Mouse (Mus musculus): Measurements from ENCODE around the gene Stk25. TPM values are rescaled to one million over a fixed set of nuclear protein-coding genes. Genes with fewer than 3 reads are reported as not detected.

The Stk25 gene
- polyA plus RNA-seq, 1 experiment: 71.0 TPM

DNA sequence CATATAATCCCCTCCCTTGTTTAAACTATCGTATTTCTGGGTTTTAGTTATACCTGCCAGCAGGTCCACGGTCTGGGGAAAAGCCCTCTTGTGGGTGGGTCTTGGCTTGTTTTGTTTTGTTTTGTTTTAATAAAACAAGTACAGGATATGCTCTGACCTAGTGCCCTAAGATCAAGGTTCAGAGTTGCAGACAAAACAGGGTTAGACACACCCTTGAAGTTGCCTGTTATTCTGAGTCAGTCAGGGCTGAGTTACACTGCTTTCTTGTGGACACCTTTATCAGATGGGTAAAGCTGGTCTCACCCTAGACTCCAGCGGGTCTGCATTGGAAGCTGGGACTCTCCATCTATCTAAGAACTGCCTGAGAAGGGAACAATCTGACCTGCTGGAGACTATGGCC is 35.0 kb upstream of the Stk25 start:
- H3K4me1 ChIP-seq (ENCODE audit: control insufficient read depth, insufficient read depth, low read length): no peaks in the 10 kb centered on the region; the same call in 1 of the 2 replicates
- 74% methylated on average over 3 of the region's 3 CpGs for WGBS
- TF ChIP-seq POLR2A (IDR thresholded peaks at IDR 0.05; ENCODE audit: borderline replicate concordance, control insufficient read depth, low read depth, low read length): no peak
- no peak for TF ChIP-seq CTCF (IDR thresholded peaks at IDR 0.05; ENCODE audit: control insufficient read depth, insufficient read depth, low read length)
- no peak overlapping the region for H3K4me3 ChIP-seq (replicated peaks; ENCODE audit: control insufficient read depth, low read depth, low read length)
- H3K27ac ChIP-seq (ENCODE audit: control insufficient read depth, insufficient read depth, low read depth, low read length, poor library complexity): no peak overlapping the region

DNA sequence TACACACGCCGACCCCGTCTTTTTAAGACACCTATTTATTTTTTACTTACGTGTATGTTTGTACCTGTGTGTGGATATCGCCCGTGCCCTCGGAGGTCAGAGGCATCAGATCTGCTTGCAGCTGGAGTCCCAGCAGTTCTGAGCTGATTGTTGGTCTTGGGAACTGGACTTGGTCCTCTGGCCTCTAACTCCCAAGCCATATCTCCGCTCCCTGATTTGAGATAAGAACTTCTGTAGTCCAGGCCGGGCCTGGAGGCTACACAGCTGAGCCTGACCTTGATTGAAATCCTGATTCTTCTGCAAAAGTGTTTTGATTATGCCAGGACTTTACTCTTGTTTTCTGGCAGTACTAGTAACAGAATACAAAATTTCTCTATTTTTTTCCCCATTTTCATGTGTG is 34.3 kb upstream of the Stk25 start:
- TF ChIP-seq POLR2A (IDR thresholded peaks at IDR 0.05; ENCODE audit: borderline replicate concordance, control insufficient read depth, low read depth, low read length): no peak
- TF ChIP-seq CTCF (IDR thresholded peaks at IDR 0.05; ENCODE audit: control insufficient read depth, insufficient read depth, low read length): no peak
- Histone ChIP-seq H3K4me1 (ENCODE audit: control insufficient read depth, insufficient read depth, low read length) (no peaks in the 10 kb centered on the region; the same call in 1 of the 2 replicates), H3K4me3 (replicated peaks; ENCODE audit: control insufficient read depth, low read depth, low read length) (no peak overlapping the region), H3K27ac (ENCODE audit: control insufficient read depth, insufficient read depth, low read depth, low read length, poor library complexity) (no peak overlapping the region)
- 87% methylated on average over 9 of the region's 9 CpGs for WGBS

DNA sequence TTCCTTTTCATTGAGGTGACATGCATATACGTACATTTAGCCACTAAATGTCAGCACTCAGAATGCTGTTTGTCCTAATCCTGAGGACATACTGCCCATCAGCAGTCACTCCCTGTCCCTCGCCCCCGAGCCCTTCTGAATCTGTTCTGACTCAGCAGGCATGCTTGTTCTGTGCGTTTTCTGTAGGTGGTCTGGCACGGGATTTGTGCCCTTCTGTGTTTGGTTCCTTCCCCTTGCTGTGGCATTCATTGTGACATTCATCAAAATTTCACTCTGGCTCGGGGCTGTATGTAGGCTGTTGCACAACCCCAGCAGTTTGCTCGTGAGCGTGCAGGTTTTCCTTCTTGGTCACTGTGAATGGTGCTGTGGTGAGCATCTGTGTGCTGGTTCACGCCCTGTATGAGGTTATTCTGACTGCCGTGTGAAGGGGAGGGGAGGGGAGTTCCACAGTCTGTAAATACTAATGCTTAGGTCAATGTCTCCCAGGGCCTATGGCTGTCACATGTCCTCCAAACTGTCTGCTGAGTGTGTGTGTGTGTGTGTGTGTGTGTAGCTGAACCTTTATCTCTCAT is 33.4 kb upstream of the Stk25 start:
- no peak overlapping the region for H3K4me3 ChIP-seq (replicated peaks; ENCODE audit: control insufficient read depth, low read depth, low read length)
- no peaks in the 10 kb centered on the region; the same call in 1 of the 2 replicates for H3K4me1 ChIP-seq (ENCODE audit: control insufficient read depth, insufficient read depth, low read length)
- WGBS: 24% methylated on average over 10 of the region's 10 CpGs
- TF ChIP-seq CTCF (IDR thresholded peaks at IDR 0.05; ENCODE audit: control insufficient read depth, insufficient read depth, low read length): no peak
- no peak for TF ChIP-seq POLR2A (IDR thresholded peaks at IDR 0.05; ENCODE audit: borderline replicate concordance, control insufficient read depth, low read depth, low read length)
- no peak overlapping the region for H3K27ac ChIP-seq (ENCODE audit: control insufficient read depth, insufficient read depth, low read depth, low read length, poor library complexity)

DNA sequence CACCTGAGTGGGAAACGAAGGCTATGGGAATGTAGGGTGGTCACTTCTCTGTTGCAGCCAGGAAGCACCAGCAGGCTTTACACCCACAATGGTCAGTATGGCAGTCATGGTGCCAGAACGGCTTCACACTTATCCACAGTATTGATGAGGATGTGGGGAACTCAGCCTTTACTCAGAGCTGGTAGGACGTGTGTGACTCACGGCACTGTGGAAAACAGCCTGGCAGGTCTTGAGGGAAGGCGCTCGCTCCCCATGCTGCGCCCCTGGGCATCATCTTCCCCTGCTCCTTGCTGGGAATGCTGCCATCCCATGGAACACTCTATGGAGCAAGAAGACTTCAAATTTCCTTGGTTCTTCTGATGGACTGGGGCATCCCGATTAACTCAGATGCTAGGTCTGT is 32.6 kb upstream of the Stk25 start:
- no peak overlapping the region for H3K27ac ChIP-seq (ENCODE audit: control insufficient read depth, insufficient read depth, low read depth, low read length, poor library complexity)
- H3K4me1 ChIP-seq (ENCODE audit: control insufficient read depth, insufficient read depth, low read length): no peaks in the 10 kb centered on the region; the same call in none of the 2 replicates
- H3K4me3 ChIP-seq (replicated peaks; ENCODE audit: control insufficient read depth, low read depth, low read length): no peak overlapping the region
- 86% methylated on average over 8 of the region's 8 CpGs for WGBS
- no peak for TF ChIP-seq POLR2A (IDR thresholded peaks at IDR 0.05; ENCODE audit: borderline replicate concordance, control insufficient read depth, low read depth, low read length)
- no peak for TF ChIP-seq CTCF (IDR thresholded peaks at IDR 0.05; ENCODE audit: control insufficient read depth, insufficient read depth, low read length)

DNA sequence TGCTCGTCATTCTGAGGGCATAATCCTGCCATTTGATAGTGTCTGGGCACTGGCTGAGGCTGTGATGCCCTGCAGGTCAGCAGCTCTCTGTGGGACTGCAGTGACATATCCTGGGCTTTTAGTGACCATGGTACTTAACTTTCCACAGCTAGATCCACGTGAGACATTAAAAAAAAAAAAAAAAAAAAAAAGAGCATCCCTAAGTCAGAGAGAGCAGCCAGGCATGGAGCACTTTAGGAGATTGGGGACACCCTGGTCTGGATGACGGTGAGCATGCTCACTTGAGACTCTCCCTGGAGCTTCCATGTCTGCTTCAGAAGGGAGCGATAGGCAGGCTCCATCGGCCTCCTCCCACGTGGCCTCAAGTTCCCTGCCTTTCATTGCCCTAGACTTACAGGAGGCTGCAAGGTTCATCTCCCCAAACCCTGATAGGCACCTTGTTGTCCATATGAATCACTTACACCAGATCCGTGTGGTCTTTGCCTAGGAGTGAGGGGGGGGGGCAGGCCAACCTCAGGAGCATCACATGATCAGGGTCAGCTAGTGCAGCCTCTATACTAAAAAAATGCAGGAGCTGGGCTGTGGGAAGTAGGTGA is 31.5 kb upstream of the Stk25 start:
- no peaks in the 10 kb centered on the region; the same call in none of the 2 replicates for H3K4me1 ChIP-seq (ENCODE audit: control insufficient read depth, insufficient read depth, low read length)
- H3K27ac ChIP-seq (ENCODE audit: control insufficient read depth, insufficient read depth, low read depth, low read length, poor library complexity): no peak overlapping the region
- 75% methylated on average over 7 of the region's 7 CpGs for WGBS
- TF ChIP-seq POLR2A (IDR thresholded peaks at IDR 0.05; ENCODE audit: borderline replicate concordance, control insufficient read depth, low read depth, low read length) (no peak), CTCF (IDR thresholded peaks at IDR 0.05; ENCODE audit: control insufficient read depth, insufficient read depth, low read length) (no peak)
- H3K4me3 ChIP-seq (replicated peaks; ENCODE audit: control insufficient read depth, low read depth, low read length): no peak overlapping the region

DNA sequence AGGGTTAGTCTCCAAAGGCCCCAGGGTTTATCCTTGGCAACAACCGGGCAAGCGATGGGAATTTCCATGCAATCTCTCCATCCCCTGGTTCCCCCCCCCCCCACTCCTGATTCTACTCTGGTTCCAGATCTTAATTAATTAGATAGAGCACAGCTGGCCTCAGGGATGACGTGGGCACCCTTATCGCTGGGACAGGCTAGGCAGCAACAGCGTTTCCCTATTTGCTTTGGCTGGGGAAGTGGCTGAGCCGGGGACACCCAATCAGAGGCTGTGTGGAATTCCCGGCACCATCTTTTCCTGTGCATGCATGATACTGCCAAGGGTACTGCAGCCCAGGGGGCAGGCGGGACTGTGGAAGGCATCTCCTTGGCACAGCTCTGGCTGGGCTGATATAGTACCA is 29.7 kb upstream of the Stk25 start:
- no peak for TF ChIP-seq POLR2A (IDR thresholded peaks at IDR 0.05; ENCODE audit: borderline replicate concordance, control insufficient read depth, low read depth, low read length)
- Histone ChIP-seq H3K27ac (ENCODE audit: control insufficient read depth, insufficient read depth, low read depth, low read length, poor library complexity) (0 out of 2 replicates have a peak overlapping the region, but pooled peaks have one; percentile 11), H3K4me3 (replicated peaks; ENCODE audit: control insufficient read depth, low read depth, low read length) (no peak overlapping the region), H3K4me1 (ENCODE audit: control insufficient read depth, insufficient read depth, low read length) (no peaks in the 10 kb centered on the region; the same call in none of the 2 replicates)
- 74% methylated on average over 8 of the region's 8 CpGs for WGBS

DNA sequence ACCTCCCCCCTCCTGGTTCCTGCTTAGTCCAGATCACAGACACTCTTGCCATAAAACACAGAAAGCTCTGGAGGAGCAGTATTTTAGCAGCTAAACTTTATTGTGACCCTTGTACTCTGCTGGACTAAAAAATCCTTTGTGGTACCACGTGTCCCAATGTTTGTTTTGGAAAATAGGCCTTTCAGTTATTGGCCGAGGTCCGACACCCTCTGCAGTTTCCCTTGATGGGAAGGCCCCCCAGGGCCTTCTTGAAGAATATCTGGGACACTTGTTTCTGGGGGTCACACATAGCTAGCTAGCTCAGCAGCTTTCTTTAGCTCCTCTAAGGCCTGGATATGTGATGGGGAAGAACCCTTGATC is 28.5 kb upstream of the Stk25 start:
- 83% methylated on average over 3 of the region's 3 CpGs for WGBS
- H3K4me3 ChIP-seq (replicated peaks; ENCODE audit: control insufficient read depth, low read depth, low read length): no peak overlapping the region
- H3K27ac ChIP-seq (ENCODE audit: control insufficient read depth, insufficient read depth, low read depth, low read length, poor library complexity): no peak overlapping the region
- no peaks in the 10 kb centered on the region; the same call in none of the 2 replicates for H3K4me1 ChIP-seq (ENCODE audit: control insufficient read depth, insufficient read depth, low read length)
- TF ChIP-seq CTCF (IDR thresholded peaks at IDR 0.05; ENCODE audit: control insufficient read depth, insufficient read depth, low read length) (no peak), POLR2A (IDR thresholded peaks at IDR 0.05; ENCODE audit: borderline replicate concordance, control insufficient read depth, low read depth, low read length) (no peak)

DNA sequence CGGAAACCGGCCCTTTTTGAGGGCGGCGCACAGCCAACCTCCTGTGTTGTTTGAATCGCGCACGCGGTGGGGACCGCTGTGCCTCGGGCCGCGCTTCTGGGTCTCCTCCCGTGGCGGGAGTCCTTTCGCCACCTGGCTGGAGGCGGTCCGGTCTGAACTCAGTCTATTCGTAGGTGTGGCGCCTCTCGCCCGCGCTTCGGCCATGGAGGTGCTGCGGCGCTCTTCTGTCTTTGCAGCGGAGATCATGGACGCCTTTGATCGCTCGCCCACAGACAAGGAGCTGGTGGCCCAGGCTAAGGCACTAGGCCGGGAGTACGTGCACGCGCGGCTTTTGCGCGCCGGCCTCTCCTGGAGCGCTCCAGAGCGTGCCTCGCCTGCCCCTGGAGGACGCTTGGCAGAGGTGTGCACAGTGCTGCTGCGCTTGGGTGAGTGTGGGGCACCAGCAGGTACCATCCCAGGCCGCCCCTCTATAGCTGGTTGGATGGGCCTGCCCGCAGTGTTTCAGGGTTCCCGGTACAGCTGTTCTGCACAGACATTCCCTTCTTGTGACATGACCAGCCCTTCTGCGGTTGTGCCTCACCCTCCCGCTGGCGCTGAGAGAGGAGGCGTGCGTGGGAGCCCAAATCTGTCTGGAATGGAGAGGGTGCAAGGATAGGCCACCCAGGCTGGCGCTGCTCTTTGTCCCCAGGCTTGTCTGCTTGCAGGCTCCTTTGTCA is 27.9 kb upstream of the Stk25 start:
- TF ChIP-seq POLR2A (IDR thresholded peaks at IDR 0.05; ENCODE audit: borderline replicate concordance, control insufficient read depth, low read depth, low read length): no peak
- TF ChIP-seq CTCF (IDR thresholded peaks at IDR 0.05; ENCODE audit: control insufficient read depth, insufficient read depth, low read length): no peak
- no peaks in the 10 kb centered on the region; the same call in 1 of the 2 replicates for H3K4me1 ChIP-seq (ENCODE audit: control insufficient read depth, insufficient read depth, low read length)
- no peak overlapping the region for H3K27ac ChIP-seq (ENCODE audit: control insufficient read depth, insufficient read depth, low read depth, low read length, poor library complexity)
- 12% methylated on average over 51 of the region's 51 CpGs for WGBS
- H3K4me3 ChIP-seq (replicated peaks; ENCODE audit: control insufficient read depth, low read depth, low read length): no peak overlapping the region
